Mouse (Mus musculus) spleen, adult 12 weeks (tissue): ENCODE results near the gene Svop.

Source experiments
- DNase-seq: peaks from one replicate; pipeline ENCODE4 v3.0.0; 2022; ENCODE audit warnings: low spot score

The Svop gene

GRCm38 (mm10) chr5:114045134-114045533 is 46.2 kb downstream of the Svop start:
- DNase-seq = no peak

- DNase-seq = no peak
These were observed 47.6 kb downstream of the Svop start for GRCm38 (mm10) chr5:114043800-114044199.

- DNase-seq = no peak
These were observed 49.9 kb downstream of the Svop start for GRCm38 (mm10) chr5:114041327-114041930.

GRCm38 (mm10) chr5:114040911-114041310 is 50.5 kb downstream of the Svop start:
- DNase-seq = no peak

GRCm38 (mm10) chr5:114040508-114040907 is 50.9 kb downstream of the Svop start:
- no peak for DNase-seq

- DNase-seq = no peak
These were observed 56.3 kb downstream of the Svop start for GRCm38 (mm10) chr5:114035111-114035510.

GRCm38 (mm10) chr5:114034393-114034792 is 57.0 kb downstream of the Svop start:
- DNase-seq = no peak

GRCm38 (mm10) chr5:114032161-114032763 is 59.1 kb downstream of the Svop start:
- no peak for DNase-seq

GRCm38 (mm10) chr5:114030652-114031051 is 60.7 kb downstream of the Svop start:
- no peak for DNase-seq

GRCm38 (mm10) chr5:114028111-114028510 is 63.3 kb downstream of the Svop start:
- DNase-seq = no peak

GRCm38 (mm10) chr5:114027217-114027944 is 64.0 kb downstream of the Svop start:
- no peak for DNase-seq

- no peak for DNase-seq
These were observed 66.5 kb downstream of the Svop start for GRCm38 (mm10) chr5:114024885-114025284.

- DNase-seq = no peak
These were observed 67.0 kb downstream of the Svop start for GRCm38 (mm10) chr5:114024390-114024789.

- no peak for DNase-seq
These were observed 76.2 kb downstream of the Svop start for GRCm38 (mm10) chr5:114015121-114015520.

GRCm38 (mm10) chr5:114009049-114009448 is 82.3 kb downstream of the Svop start:
- DNase-seq = no peak

GRCm38 (mm10) chr5:114007753-114008453 is 83.5 kb downstream of the Svop start:
- DNase-seq = no peak

- DNase-seq = no peak
These were observed 84.4 kb downstream of the Svop start for GRCm38 (mm10) chr5:114006974-114007373.

GRCm38 (mm10) chr5:114005100-114005499 is 86.3 kb downstream of the Svop start:
- no peak for DNase-seq

GRCm38 (mm10) chr5:114004573-114004972 is 86.8 kb downstream of the Svop start:
- DNase-seq = no peak

GRCm38 (mm10) chr5:114003542-114003941 is 87.8 kb downstream of the Svop start, which contains the start of gene Dao:
Gene Dao (plus strand): TSS chr5:114003703.
- no peak for DNase-seq

GRCm38 (mm10) chr5:113999382-113999781 is 92.0 kb downstream of the Svop start:
- DNase-seq = no peak

- DNase-seq = no peak
These were observed 94.9 kb downstream of the Svop start for GRCm38 (mm10) chr5:113996458-113996857.
